Mouse (Mus musculus) fat pad, adult 2 months (tissue): ENCODE data around the gene Olfr583.

Experiments used
- DNase-seq: peaks from one replicate; pipeline ENCODE4 v3.0.0-alpha.2; 2011; ENCODE audit warnings: low read depth, low spot score; ENCODE audit errors: extremely low read depth

The Olfr583 gene

DNA sequence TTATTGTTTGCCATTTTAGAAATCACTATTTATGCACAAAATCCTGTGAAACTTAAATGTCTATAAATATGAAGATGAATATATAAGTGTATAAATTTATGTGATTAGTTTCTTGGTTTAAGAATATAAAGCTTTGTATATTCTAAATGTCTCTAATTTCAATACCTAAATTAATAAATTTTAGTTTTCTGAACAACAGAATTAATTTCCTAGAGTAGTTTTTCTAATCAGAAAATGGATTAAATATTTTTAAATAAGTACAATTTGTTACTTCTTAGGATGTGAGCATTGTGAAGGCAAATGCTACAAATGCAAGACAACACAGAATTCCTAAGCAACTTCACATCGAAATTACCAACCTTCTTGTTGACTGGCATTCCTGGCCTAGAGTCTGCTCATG, at the start of gene Olfr583:
Gene Olfr583 (plus strand): TSS at position 301 of the 400 bp plus-strand sequence.
- no peak for DNase-seq

DNA sequence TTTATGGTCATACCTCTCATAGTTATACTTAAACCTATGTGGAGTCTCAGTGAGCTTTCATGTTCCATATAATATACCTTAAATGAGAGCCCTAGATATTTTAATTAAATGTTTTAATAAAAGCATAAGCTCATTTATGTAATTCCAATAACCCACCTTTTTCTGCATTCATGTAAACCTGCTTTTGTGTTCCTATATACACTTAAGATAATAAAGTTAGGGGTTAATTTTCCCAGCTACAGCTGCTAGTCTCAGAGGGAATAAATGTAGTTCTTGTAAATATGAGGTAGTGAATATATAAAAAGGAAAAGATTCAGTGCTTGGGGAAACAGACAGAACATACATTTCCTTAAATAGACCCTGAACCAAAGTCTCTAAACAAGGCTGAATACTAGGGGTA, 13.4 kb upstream of the Olfr583 start, which contains the start of gene Olfr582:
Gene Olfr582 (plus strand): TSS at position 301 of the 400 bp plus-strand sequence.
- no peak for DNase-seq

DNA sequence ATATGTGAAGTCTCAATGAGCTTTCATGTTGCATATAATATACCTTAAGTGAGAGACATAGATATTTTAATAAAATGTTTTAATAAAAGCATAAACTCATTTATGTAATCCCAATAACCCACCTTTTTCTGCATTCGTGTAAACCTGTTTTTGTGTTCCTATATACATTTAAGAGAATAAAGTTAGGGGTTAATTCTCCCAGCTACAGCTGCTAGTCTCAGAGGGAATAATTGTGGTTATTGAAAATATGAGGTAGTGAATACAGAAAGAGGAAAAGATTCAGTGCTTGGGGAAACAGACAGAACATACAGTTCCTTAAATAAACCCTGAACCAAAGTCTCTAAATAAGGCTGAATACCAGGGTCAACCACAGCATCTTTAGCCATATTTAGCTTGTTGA, 30.5 kb downstream of the Olfr583 start, which contains the start of gene Olfr584:
Gene Olfr584 (plus strand): TSS at position 301 of the 400 bp plus-strand sequence.
- no peak for DNase-seq

DNA sequence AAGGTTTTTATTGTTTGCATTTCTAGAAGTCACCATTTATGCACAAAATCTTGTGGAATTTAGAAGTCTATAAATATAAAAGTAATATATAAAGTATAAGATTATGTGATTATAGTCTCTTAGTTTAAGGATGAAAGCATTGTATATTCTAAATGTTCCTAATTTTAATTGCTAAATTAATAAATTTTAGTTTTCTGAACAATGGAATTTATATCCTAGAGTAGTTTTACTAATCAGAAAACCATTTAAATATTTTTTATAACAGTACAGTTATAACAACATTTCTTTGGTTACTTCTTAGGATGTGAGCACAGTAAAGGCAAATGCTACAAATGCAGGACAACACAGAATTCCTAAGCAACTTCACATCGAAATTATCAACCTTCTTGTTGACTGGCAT, 46.3 kb downstream of the Olfr583 start, which contains the start of gene Olfr585:
Gene Olfr585 (plus strand): TSS at position 301 of the 400 bp plus-strand sequence.
- DNase-seq: no peak
